ENCODE assay signal across 18 mouse cellular contexts in the genomic region with DNA sequence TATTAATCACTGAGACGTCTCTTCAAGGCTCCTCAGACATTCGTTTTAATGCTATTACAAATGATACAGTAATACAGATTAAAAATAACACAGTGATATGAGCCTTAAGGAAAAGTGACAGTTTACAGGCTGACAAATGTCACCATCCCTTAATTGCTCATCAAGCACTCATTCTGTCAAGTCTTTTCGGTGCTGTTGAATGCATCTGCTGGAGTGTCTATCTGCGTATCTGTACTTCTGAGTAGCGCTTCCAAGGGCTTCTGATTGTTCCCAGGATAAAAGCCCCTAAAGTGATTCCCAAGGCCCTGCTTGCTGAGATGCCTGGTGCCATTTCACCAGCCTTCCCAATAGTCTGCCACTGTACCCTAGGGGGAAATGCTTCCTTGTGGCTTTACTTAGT. TPM values are rescaled to one million over a fixed set of nuclear protein-coding genes. Genes with fewer than 3 reads are reported as not detected.
"Had no signal": no experiment of that assay in that cellular context is flagged by ENCODE, and none has a peak within 500 bp of the region (broad histone marks: within the 10 kb centered on the region; RNA-seq: fewer than 3 reads in every experiment).

No protein-coding gene starts in this region.

- H3K27ac ChIP-seq: lung, embryonic 15.5 days; macrophage; midbrain, embryonic 13.5 days; midbrain, embryonic 15.5 days; neural tube, embryonic 12.5 days; stomach, embryonic 15.5 days; stomach, postnatal 0 days had no signal

- H3K27me3 ChIP-seq: lung, embryonic 15.5 days; megakaryocyte, embryonic 14.5 days; midbrain, embryonic 13.5 days; midbrain, embryonic 15.5 days; neural tube, embryonic 12.5 days; stomach, embryonic 15.5 days had no signal

- H3K9ac ChIP-seq: lung, embryonic 15.5 days; midbrain, embryonic 13.5 days; midbrain, embryonic 15.5 days; neural tube, embryonic 12.5 days; stomach, embryonic 15.5 days had no signal

- H3K4me2 ChIP-seq: lung, embryonic 15.5 days; midbrain, embryonic 11.5 days; midbrain, embryonic 13.5 days; midbrain, embryonic 15.5 days; neural tube, embryonic 12.5 days; stomach, embryonic 15.5 days had no signal

- H3K4me3 ChIP-seq: lung, embryonic 15.5 days; megakaryocyte, embryonic 14.5 days; midbrain, embryonic 13.5 days; midbrain, embryonic 15.5 days; neural tube, embryonic 12.5 days; stomach, embryonic 15.5 days had no signal

- H3K36me3 ChIP-seq: lung, embryonic 15.5 days; midbrain, embryonic 13.5 days; midbrain, embryonic 15.5 days; neural tube, embryonic 12.5 days; stomach, embryonic 15.5 days had no signal

- H3K9me3 ChIP-seq: lung, embryonic 15.5 days; megakaryocyte, embryonic 14.5 days; midbrain, embryonic 13.5 days; midbrain, embryonic 15.5 days; neural tube, embryonic 12.5 days; stomach, embryonic 15.5 days had no signal

- ATAC-seq: lung, postnatal 0 days; midbrain, embryonic 13.5 days; midbrain, embryonic 15.5 days had no signal

- H3K4me1 ChIP-seq: lung, embryonic 15.5 days; megakaryocyte, embryonic 14.5 days; midbrain, embryonic 13.5 days; midbrain, embryonic 15.5 days; neural tube, embryonic 12.5 days; stomach, embryonic 15.5 days had no signal

- DNase-seq: lung, postnatal 14 days; lung, postnatal 36 days; right cerebral cortex, postnatal 14 days; thymus, adult 2 months; thymus, postnatal 25 days; thymus, postnatal 4 days had no signal

RNA-seq across cellular contexts. Expression of gene Sema3e, which starts 29.4 kb away (rescaled TPM):
- total RNA-seq: megakaryocyte progenitor cell, adult 5-6 weeks; neutrophil, adult 5-6 weeks had no signal
- polyA plus RNA-seq: macrophage had no signal
